11 mouse cellular contexts compared by ENCODE assay signal in genomic region chr5:107111802-107112201, GRCm38 (mm10).
A peak's percentile ranks its signal among the peaks of the same experiment; 100 is the strongest.
DNase-seq lines count a peak whose midpoint lies in the region; ATAC-seq lines count a peak whose summit lies in the region.
"Had no signal": no experiment of that assay in that cellular context is flagged by ENCODE, and none has a peak within 500 bp of the region (broad histone marks: within the 10 kb centered on the region; RNA-seq: fewer than 3 reads in every experiment).

No protein-coding gene starts in this region.

- no peak overlapping the region for H3K4me3 ChIP-seq in heart, embryonic 14.5 days (ENCODE audit: control insufficient read depth in 1 of 2, insufficient read depth in 1 of 2, low read depth in 1 of 2, low read length in 2 of 2)
- H3K4me3 ChIP-seq in embryonic facial prominence, embryonic 10.5 days: no peak overlapping the region
- H3K4me3 ChIP-seq in liver, embryonic 16.5 days (ENCODE audit: low read depth, low read length): no peak overlapping the region
- H3K4me3 ChIP-seq: forebrain, embryonic 12.5 days had no signal

- H3K27ac ChIP-seq in heart, embryonic 14.5 days (replicated peaks in 1 of 2; ENCODE audit: control insufficient read depth in 1 of 2, insufficient read depth in 1 of 2, low read depth in 2 of 2, low read length in 2 of 2): peak overlapping the region; percentile 25 to 80; a peak in 2 of 4 replicates
- peak overlapping the region; percentile 82 for H3K27ac ChIP-seq in embryonic facial prominence, embryonic 10.5 days (replicated peaks)
- H3K27ac ChIP-seq in liver, embryonic 16.5 days (ENCODE audit: low read length): no peak overlapping the region; the same call in 1 of the 2 replicates

- 28% methylated on average over 3 of the region's 3 CpGs for WGBS in heart, embryonic 14.5 days
- 51% methylated on average over 3 of the region's 3 CpGs for WGBS in embryonic facial prominence, embryonic 10.5 days
- 51% methylated on average over 3 of the region's 3 CpGs for WGBS in liver, embryonic 16.5 days (ENCODE audit: insufficient replicate concordance)

- H3K4me1 ChIP-seq in heart, embryonic 14.5 days (ENCODE audit: control insufficient read depth in 2 of 2, insufficient read depth in 2 of 2, low read length in 2 of 2): peaks cover 12 to 27% of the 10 kb centered on the region in 2 experiments
- H3K4me1 ChIP-seq in embryonic facial prominence, embryonic 10.5 days: peaks cover 56% of the 10 kb centered on the region
- peaks cover 13% of the 10 kb centered on the region for H3K4me1 ChIP-seq in liver, embryonic 16.5 days (ENCODE audit: control insufficient read depth, low read depth, low read length)

- H3K4me2 ChIP-seq in heart, embryonic 14.5 days (ENCODE audit: low read length): no peak overlapping the region
- H3K4me2 ChIP-seq in liver, embryonic 16.5 days (ENCODE audit: low read depth, low read length): no peak overlapping the region
- H3K4me2 ChIP-seq: forebrain, embryonic 12.5 days had no signal

- intact Hi-C loops in left cerebral cortex, postnatal 25 days (cut with DNase I): no loop called here

- no peaks in the 10 kb centered on the region for H3K27me3 ChIP-seq in heart, embryonic 14.5 days (ENCODE audit: control insufficient read depth, insufficient read depth, low read length)
- no peaks in the 10 kb centered on the region for H3K27me3 ChIP-seq in embryonic facial prominence, embryonic 10.5 days (replicated peaks; ENCODE audit: low read depth, poor library complexity, severe bottlenecking)
- no peaks in the 10 kb centered on the region for H3K27me3 ChIP-seq in liver, embryonic 16.5 days (ENCODE audit: control insufficient read depth, insufficient read depth, low read depth, low read length)
- H3K27me3 ChIP-seq: forebrain, embryonic 12.5 days had no signal

- no peak overlapping the region for H3K9ac ChIP-seq in heart, embryonic 14.5 days (ENCODE audit: low read length)
- H3K9ac ChIP-seq in liver, embryonic 16.5 days (ENCODE audit: low read depth, low read length): no peak overlapping the region
- H3K9ac ChIP-seq: forebrain, embryonic 12.5 days had no signal

- 0 out of 2 replicates have a peak, but pooled peaks have one; percentile 43 for ATAC-seq in heart, embryonic 14.5 days (ENCODE audit: insufficient number of reproducible peaks, insufficient read depth, low FRiP score, low read depth)
- ATAC-seq in liver, embryonic 16.5 days (ENCODE audit: low read depth): peak; percentile 35; the same call in 1 of the 2 replicates

- H3K9me3 ChIP-seq in heart, embryonic 14.5 days (ENCODE audit: control insufficient read depth, low read length): no peaks in the 10 kb centered on the region
- no peaks in the 10 kb centered on the region for H3K9me3 ChIP-seq in embryonic facial prominence, embryonic 10.5 days
- H3K9me3 ChIP-seq in liver, embryonic 16.5 days (replicated peaks; ENCODE audit: control insufficient read depth, low read length): no peaks in the 10 kb centered on the region
- H3K9me3 ChIP-seq: forebrain, embryonic 12.5 days; G1E had no signal

- peaks cover 39% of the 10 kb centered on the region for H3K36me3 ChIP-seq in heart, embryonic 14.5 days (ENCODE audit: control insufficient read depth, insufficient read depth, low read length)
- peaks cover 2% of the 10 kb centered on the region; the same call in 1 of the 2 replicates for H3K36me3 ChIP-seq in embryonic facial prominence, embryonic 10.5 days (replicated peaks)
- no peaks in the 10 kb centered on the region for H3K36me3 ChIP-seq in liver, embryonic 16.5 days (ENCODE audit: control insufficient read depth, insufficient read depth)
- H3K36me3 ChIP-seq: forebrain, embryonic 12.5 days; G1E had no signal

- DNase-seq in heart, postnatal 4 days: no peak
- peak; percentile 77 for DNase-seq in 3T3-L1 (ENCODE audit: low read depth, low spot score)
- no peak for DNase-seq in embryonic facial prominence, embryonic 10.5 days (ENCODE audit: low spot score)
- DNase-seq in urinary bladder, postnatal 25 days (ENCODE audit: low spot score): no peak
- DNase-seq in left cerebral cortex, postnatal 25 days (ENCODE audit: low spot score in 2 of 2): no peak
- DNase-seq in frontal cortex, postnatal 10 days (ENCODE audit: low spot score in 2 of 2): no peak
- DNase-seq: right cerebral cortex, postnatal 14 days had no signal
